Mouse (Mus musculus) cortical plate, adult 2 months (tissue): Measurements from ENCODE around the gene Setx. TPM values are rescaled to one million over a fixed set of nuclear protein-coding genes. Genes with fewer than 3 reads are reported as not detected.

Experiments used
- H3K27ac ChIP-seq: fragments of 200-500 bp; 2 replicates; pipeline ENCODE4 v1.5.1; 2012; ENCODE audit warnings: low read length, control low read depth, inconsistent platforms; ENCODE audit not compliant: insufficient read depth
- H3K4me1 ChIP-seq: fragments of 200-500 bp; 2 replicates; pipeline ENCODE4 v1.6.1; 2011; ENCODE audit warnings: low read length; ENCODE audit not compliant: control insufficient read depth, insufficient read depth
- H3K4me3 ChIP-seq: fragments of 200-500 bp; 2 replicates; pipeline ENCODE4 v1.5.1; 2011; ENCODE audit warnings: mild to moderate bottlenecking, low read length, control low read depth; ENCODE audit not compliant: insufficient read depth
- CTCF ChIP-seq: fragments of 200-500 bp; IDR thresholded peaks from 2 replicates; pipeline ENCODE4 v1.5.1; 2011; ENCODE audit warnings: mild to moderate bottlenecking, control low read depth, low read length; ENCODE audit not compliant: insufficient read depth; ENCODE audit errors: extremely low read depth
- POLR2A ChIP-seq: fragments of 200-500 bp; IDR thresholded peaks from 2 replicates; pipeline ENCODE4 v1.6.1; 2011; ENCODE audit warnings: mild to moderate bottlenecking, low read length, control low read depth; ENCODE audit not compliant: insufficient read depth; ENCODE audit errors: extremely low read depth
- polyA plus RNA-seq: library from polyadenylated mRNA; depleted of rRNA; stranded (reverse); fragments of >200 nt; gene quantifications from 2 replicates; pipeline ENCODE4 v1.2.3, GENCODE M21; 2012; rRNA removed

The Setx gene
- polyA plus RNA-seq, 1 experiment = 13.7 TPM

GRCm38 (mm10) chr2:29206156-29206555 is 82.2 kb downstream of the Setx start:
- Histone ChIP-seq H3K27ac (no peak overlapping the region), H3K4me3 (no peak overlapping the region), H3K4me1 (no peaks in the 10 kb centered on the region)
- no peak for TF ChIP-seq CTCF

GRCm38 (mm10) chr2:29216286-29217012 is 92.5 kb downstream of the Setx start:
- peaks cover 3% of the 10 kb centered on the region for H3K4me1 ChIP-seq

GRCm38 (mm10) chr2:29217042-29217441 is 93.1 kb downstream of the Setx start:
- Histone ChIP-seq H3K27ac (no peak overlapping the region), H3K4me3 (no peak overlapping the region), H3K4me1 (peaks cover 3% of the 10 kb centered on the region)
- no peak for TF ChIP-seq CTCF
- TF ChIP-seq POLR2A = no peak

More at GRCm38 (mm10) chr2:29216286-29217012, 92.5 kb downstream of the Setx start:
- Histone ChIP-seq H3K27ac (no peak overlapping the region), H3K4me3 (no peak overlapping the region)
- TF ChIP-seq CTCF = peak; percentile 51
- TF ChIP-seq POLR2A = no peak

- H3K4me1 ChIP-seq = peaks cover 3% of the 10 kb centered on the region
- no peak overlapping the region for H3K4me3 ChIP-seq
- no peak overlapping the region for H3K27ac ChIP-seq
- no peak for TF ChIP-seq CTCF
- no peak for TF ChIP-seq POLR2A
Observed at GRCm38 (mm10) chr2:29217897-29218296, 93.9 kb downstream of the Setx start.

- Histone ChIP-seq H3K4me1 (peaks cover 3% of the 10 kb centered on the region), H3K4me3 (no peak overlapping the region), H3K27ac (no peak overlapping the region)
- TF ChIP-seq POLR2A (no peak), CTCF (no peak)
Observed at GRCm38 (mm10) chr2:29218831-29219230, 94.8 kb downstream of the Setx start.

- H3K4me1 ChIP-seq = peaks cover 3% of the 10 kb centered on the region
- TF ChIP-seq POLR2A = no peak
- TF ChIP-seq CTCF = no peak
- no peak overlapping the region for H3K27ac ChIP-seq
Observed at GRCm38 (mm10) chr2:29222302-29222701, 98.3 kb downstream of the Setx start.

GRCm38 (mm10) chr2:29223591-29224262 is 99.7 kb downstream of the Setx start:
- H3K27ac ChIP-seq = no peak overlapping the region
- TF ChIP-seq POLR2A (no peak), CTCF (no peak)
- no peak overlapping the region for H3K4me3 ChIP-seq
- H3K4me1 ChIP-seq = no peaks in the 10 kb centered on the region

More at GRCm38 (mm10) chr2:29222302-29222701, 98.3 kb downstream of the Setx start:
- H3K4me3 ChIP-seq = no peak overlapping the region

- Histone ChIP-seq H3K4me1 (no peaks in the 10 kb centered on the region), H3K27ac (no peak overlapping the region), H3K4me3 (no peak overlapping the region)
- TF ChIP-seq CTCF = no peak
- no peak for TF ChIP-seq POLR2A
Observed at GRCm38 (mm10) chr2:29226671-29227070, 102.7 kb downstream of the Setx start.

- H3K4me3 ChIP-seq = no peak overlapping the region
- H3K27ac ChIP-seq = no peak overlapping the region
- TF ChIP-seq POLR2A = no peak
- TF ChIP-seq CTCF = no peak
Observed at GRCm38 (mm10) chr2:29230191-29230835, 106.3 kb downstream of the Setx start.

More at GRCm38 (mm10) chr2:29230191-29230835, 106.3 kb downstream of the Setx start:
- H3K4me1 ChIP-seq = peaks cover 2% of the 10 kb centered on the region; the same call in 1 of the 2 replicates

Other genes starting within 250 kb of the Setx start
- gene Barhl1, start 207.5 kb upstream of the Setx start, polyA plus RNA-seq = 0.04 TPM in 1 of 2 replicates, not detected in the other
- gene Cfap77, start 69.1 kb upstream of the Setx start, polyA plus RNA-seq = 0.15 TPM in 1 of 2 replicates, not detected in the other
- gene Ttf1, start 63.9 kb upstream of the Setx start, polyA plus RNA-seq = 15.3 and 19.0 TPM in 2 replicates
- gene Ntng2, start 128.8 kb downstream of the Setx start, polyA plus RNA-seq = 51.7 and 54.1 TPM in 2 replicates
- gene Med27, start 222.6 kb downstream of the Setx start, polyA plus RNA-seq = 45.6 and 47.6 TPM in 2 replicates